Mouse (Mus musculus): Measurements from ENCODE around the gene Slc22a7.

GRCm38 (mm10) chr17:46460673-46461072 is 22.4 kb upstream of the Slc22a7 start:
- TF ChIP-seq POLR2A (IDR thresholded peaks at IDR 0.05; ENCODE audit: extremely low read depth, insufficient read depth, low read length) (no peak), CTCF (IDR thresholded peaks at IDR 0.05; ENCODE audit: low read depth, low read length) (no peak)
